Mouse (Mus musculus) mesoderm, embryonic 11.5 days (tissue): ENCODE data around the gene Unc119.
A peak's percentile ranks its signal among the peaks of the same experiment; 100 is the strongest.

Experiments used
- DNase-seq: peaks from one replicate; pipeline ENCODE4 v3.0.0-alpha.2; 2012; ENCODE audit warnings: low read depth, low spot score

Unc119 gene

GRCm38 (mm10) chr11:78344328-78344889 is 1.1 kb downstream of the Unc119 start:
- DNase-seq, result no peak

- DNase-seq, result peak; percentile 39
Observed at GRCm38 (mm10) chr11:78344890-78345715, 1.8 kb downstream of the Unc119 start.

GRCm38 (mm10) chr11:78345801-78346200 is 2.5 kb downstream of the Unc119 start:
- no peak for DNase-seq

- no peak for DNase-seq
Observed at GRCm38 (mm10) chr11:78346326-78347069, 3.2 kb downstream of the Unc119 start.

- DNase-seq, result peak; percentile 86
Observed at GRCm38 (mm10) chr11:78347070-78347754, 3.9 kb downstream of the Unc119 start.

GRCm38 (mm10) chr11:78347908-78348307 is 4.6 kb downstream of the Unc119 start:
- DNase-seq, result no peak

GRCm38 (mm10) chr11:78348474-78348873 is 5.2 kb downstream of the Unc119 start:
- DNase-seq, result no peak

- DNase-seq, result no peak
Observed at GRCm38 (mm10) chr11:78349441-78350358, 6.4 kb downstream of the Unc119 start.

GRCm38 (mm10) chr11:78353081-78353480 is 9.8 kb downstream of the Unc119 start:
- no peak for DNase-seq

GRCm38 (mm10) chr11:78354905-78355304 is 11.6 kb downstream of the Unc119 start:
- DNase-seq, result no peak

GRCm38 (mm10) chr11:78355471-78356238 is 12.4 kb downstream of the Unc119 start:
- peak; percentile 75 for DNase-seq

- DNase-seq, result no peak
Observed at GRCm38 (mm10) chr11:78358330-78359007, 15.2 kb downstream of the Unc119 start.

- peak; percentile 76 for DNase-seq
Observed at GRCm38 (mm10) chr11:78360125-78360788, 17.0 kb downstream of the Unc119 start.

- no peak for DNase-seq
Observed at GRCm38 (mm10) chr11:78360789-78361131, 17.5 kb downstream of the Unc119 start.

GRCm38 (mm10) chr11:78363309-78364007 is 20.2 kb downstream of the Unc119 start:
- DNase-seq, result no peak

GRCm38 (mm10) chr11:78364103-78364502 is 20.8 kb downstream of the Unc119 start:
- no peak for DNase-seq

- no peak for DNase-seq
Observed at GRCm38 (mm10) chr11:78367456-78368225, 24.4 kb downstream of the Unc119 start.

- no peak for DNase-seq
Observed at GRCm38 (mm10) chr11:78370389-78370788, 27.1 kb downstream of the Unc119 start.
